Mouse (Mus musculus) E14TG2a.4 (cell line): ENCODE results near the gene Foxa3.

ENCODE experiments used
- CTCF ChIP-seq: conservative IDR thresholded peaks from 2 replicates; pipeline ENCODE4 v1.5.1; 2014; ENCODE audit warnings: low read length
- NANOG ChIP-seq: IDR thresholded peaks from 2 replicates; pipeline ENCODE4 v1.6.1; 2014; ENCODE audit warnings: borderline replicate concordance, low read length, mixed read lengths
- POU5F1 ChIP-seq: IDR thresholded peaks from 2 replicates; pipeline ENCODE4 v1.6.1; 2014; ENCODE audit warnings: low read length, borderline replicate concordance

DNA sequence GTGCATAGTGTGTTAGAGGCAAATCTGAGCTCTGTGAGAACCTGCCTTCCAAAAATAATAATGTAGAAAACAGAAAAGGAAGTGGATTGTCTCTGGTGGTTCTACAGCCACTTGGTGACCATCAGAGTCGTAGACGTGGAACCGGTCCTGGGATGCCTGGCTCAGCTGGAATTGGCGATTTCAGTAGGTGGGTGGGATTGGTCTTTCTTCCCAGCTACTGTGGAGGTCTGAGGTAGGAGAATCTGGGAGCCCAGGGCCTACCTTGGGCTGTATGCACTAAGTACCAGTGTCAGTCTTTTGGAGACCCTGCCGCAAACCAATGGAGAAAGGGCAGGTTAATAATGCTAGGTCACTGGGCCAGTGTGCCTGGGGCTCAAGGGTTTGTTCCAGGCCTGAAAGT, 30.3 kb downstream of the Foxa3 start:
- no peak for TF ChIP-seq CTCF
- no peak for TF ChIP-seq POU5F1
- no peak for TF ChIP-seq NANOG
